Mouse (Mus musculus): ENCODE results near the gene Dcaf12. TPM values are rescaled to one million over a fixed set of nuclear protein-coding genes. Genes with fewer than 3 reads are reported as not detected.

The Dcaf12 gene
- polyA plus RNA-seq, 1 experiment from 2014 or later: 59.5 TPM

- H3K27ac ChIP-seq: no peak overlapping the region
- H3K9me3 ChIP-seq (replicated peaks): no peaks in the 10 kb centered on the region
- H3K4me1 ChIP-seq: no peaks in the 10 kb centered on the region
- no peaks in the 10 kb centered on the region for H3K27me3 ChIP-seq (ENCODE audit: low read depth, poor library complexity, severe bottlenecking)
- no peak for DNase-seq (ENCODE audit: low spot score)
- no peak overlapping the region for H3K4me3 ChIP-seq
- H3K36me3 ChIP-seq: no peaks in the 10 kb centered on the region
Measured at GRCm38 (mm10) chr4:41336546-41336945, 21.9 kb upstream of the Dcaf12 start.

- H3K36me3 ChIP-seq: no peaks in the 10 kb centered on the region
- H3K27me3 ChIP-seq (ENCODE audit: low read depth, poor library complexity, severe bottlenecking): no peaks in the 10 kb centered on the region
- DNase-seq (ENCODE audit: low spot score): no peak
- H3K4me3 ChIP-seq: no peak overlapping the region
- 88% methylated on average over 9 of the region's 9 CpGs for WGBS
- H3K9me3 ChIP-seq (replicated peaks): no peaks in the 10 kb centered on the region
- no peaks in the 10 kb centered on the region for H3K4me1 ChIP-seq
- no peak overlapping the region for H3K27ac ChIP-seq
Measured at GRCm38 (mm10) chr4:41331698-41332421, 17.2 kb upstream of the Dcaf12 start.

DNA sequence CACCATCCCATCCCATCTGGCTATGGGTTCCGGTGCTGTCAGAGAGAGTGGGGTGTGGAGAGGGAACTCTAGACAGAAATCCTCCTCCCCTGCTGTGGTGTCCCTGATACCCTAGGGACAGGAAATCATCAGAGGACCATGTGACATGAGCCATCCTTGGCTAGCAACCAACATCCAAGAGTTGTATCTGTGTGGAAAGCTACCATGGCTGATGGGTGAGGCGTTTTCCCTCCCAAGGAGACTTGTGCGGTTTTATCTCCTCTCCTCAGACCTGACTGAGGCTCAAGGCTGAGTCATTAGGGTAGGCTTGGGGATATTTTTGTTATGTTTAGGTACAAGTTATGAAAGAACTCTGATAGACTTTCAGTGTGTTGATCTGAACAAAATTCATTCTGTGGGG, 16.4 kb upstream of the Dcaf12 start:
- 82% methylated on average over 3 of the region's 3 CpGs for WGBS
- no peak for DNase-seq (ENCODE audit: low spot score)
- H3K9me3 ChIP-seq (replicated peaks): no peaks in the 10 kb centered on the region
- H3K4me1 ChIP-seq: no peaks in the 10 kb centered on the region
- no peak overlapping the region for H3K27ac ChIP-seq
- no peaks in the 10 kb centered on the region for H3K36me3 ChIP-seq
- H3K27me3 ChIP-seq (ENCODE audit: low read depth, poor library complexity, severe bottlenecking): no peaks in the 10 kb centered on the region
- H3K4me3 ChIP-seq: no peak overlapping the region

DNA sequence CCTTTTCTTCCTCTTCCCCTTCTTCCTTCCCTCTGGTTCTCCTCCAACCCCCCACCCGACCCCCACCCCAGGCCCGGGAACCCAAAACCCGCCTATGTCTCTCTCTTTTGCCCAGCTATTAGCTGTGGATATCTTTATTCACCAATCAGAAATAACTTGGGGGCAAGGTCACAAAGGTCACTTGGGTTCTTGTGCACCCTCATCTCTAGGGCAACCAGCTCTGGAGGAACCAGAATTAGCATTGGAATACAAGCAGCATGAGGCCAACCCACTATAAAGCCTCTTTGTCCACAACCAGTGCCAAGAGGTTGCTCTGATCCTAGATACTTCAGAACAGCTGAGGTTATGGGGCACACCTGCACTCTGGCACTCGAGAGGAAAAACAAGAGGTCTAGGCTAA, 14.8 kb upstream of the Dcaf12 start:
- WGBS: 61% methylated on average over 4 of the region's 4 CpGs
- H3K9me3 ChIP-seq (replicated peaks): no peaks in the 10 kb centered on the region
- H3K27me3 ChIP-seq (ENCODE audit: low read depth, poor library complexity, severe bottlenecking): no peaks in the 10 kb centered on the region
- DNase-seq (ENCODE audit: low spot score): no peak
- H3K4me1 ChIP-seq: no peaks in the 10 kb centered on the region
- H3K4me3 ChIP-seq: no peak overlapping the region
- H3K27ac ChIP-seq: no peak overlapping the region
- H3K36me3 ChIP-seq: no peaks in the 10 kb centered on the region

GRCm38 (mm10) chr4:41326876-41327275, 12.2 kb upstream of the Dcaf12 start:
- Histone ChIP-seq H3K9me3 (replicated peaks) (no peaks in the 10 kb centered on the region), H3K4me3 (no peak overlapping the region), H3K27me3 (ENCODE audit: low read depth, poor library complexity, severe bottlenecking) (no peaks in the 10 kb centered on the region), H3K36me3 (no peaks in the 10 kb centered on the region), H3K27ac (no peak overlapping the region), H3K4me1 (no peaks in the 10 kb centered on the region)
- 93% methylated on average over 6 of the region's 6 CpGs for WGBS
- DNase-seq (ENCODE audit: low spot score): no peak

DNA sequence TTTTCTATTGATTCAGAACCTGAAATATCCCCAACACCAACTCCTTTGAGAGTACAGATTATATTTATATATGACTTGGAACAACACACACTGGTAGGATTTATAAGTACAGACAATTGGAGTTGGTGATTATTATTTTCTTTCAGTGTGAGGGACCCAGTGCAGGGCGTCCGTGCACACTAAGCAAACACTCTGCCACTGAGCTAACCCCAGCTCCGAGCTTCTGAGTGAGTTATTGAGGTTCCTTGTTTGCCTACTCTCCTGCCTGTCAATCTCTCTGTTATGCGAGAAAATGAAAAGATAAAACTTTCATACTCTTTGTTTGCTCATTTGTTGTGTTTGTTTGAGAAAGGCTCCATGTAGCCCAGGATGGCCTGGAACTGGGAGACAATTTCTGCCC, 6.3 kb upstream of the Dcaf12 start:
- WGBS: 83% methylated on average over 4 of the region's 4 CpGs
- no peak for DNase-seq (ENCODE audit: low spot score)
- H3K9me3 ChIP-seq (replicated peaks): no peaks in the 10 kb centered on the region
- no peaks in the 10 kb centered on the region for H3K27me3 ChIP-seq (ENCODE audit: low read depth, poor library complexity, severe bottlenecking)
- H3K4me3 ChIP-seq: no peak overlapping the region
- H3K4me1 ChIP-seq: no peaks in the 10 kb centered on the region
- no peak overlapping the region for H3K27ac ChIP-seq
- H3K36me3 ChIP-seq: no peaks in the 10 kb centered on the region

- 91% methylated on average over 5 of the region's 5 CpGs for WGBS
- H3K27me3 ChIP-seq (ENCODE audit: low read depth, poor library complexity, severe bottlenecking): no peaks in the 10 kb centered on the region
- H3K36me3 ChIP-seq: no peaks in the 10 kb centered on the region; the same call in 1 of the 2 replicates
- peaks cover 14% of the 10 kb centered on the region for H3K4me1 ChIP-seq
- no peaks in the 10 kb centered on the region for H3K9me3 ChIP-seq (replicated peaks)
- H3K4me3 ChIP-seq: no peak overlapping the region
- no peak for DNase-seq (ENCODE audit: low spot score)
- H3K27ac ChIP-seq: no peak overlapping the region
Measured at GRCm38 (mm10) chr4:41318267-41318666, 3.6 kb upstream of the Dcaf12 start.

DNA sequence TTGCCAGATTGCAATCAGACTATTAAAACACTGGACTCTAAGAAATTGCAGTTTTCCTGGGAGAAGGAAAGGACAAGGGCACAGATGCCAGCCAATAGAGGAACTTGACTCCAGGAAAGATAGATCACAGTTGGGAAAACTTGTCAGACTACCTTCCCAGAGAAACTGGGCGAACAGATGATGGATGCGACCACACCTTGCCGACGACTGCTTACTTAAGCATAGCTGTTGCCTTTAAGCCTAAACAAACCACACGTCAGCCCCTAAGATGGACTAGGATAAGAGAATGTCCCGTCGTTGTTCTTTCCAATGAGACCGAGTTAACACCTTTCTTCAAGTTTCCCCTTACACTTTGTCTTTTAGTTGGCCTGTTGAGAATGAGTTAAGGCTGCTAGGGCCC, 484 bp upstream of the Dcaf12 start:
- no peaks in the 10 kb centered on the region for H3K27me3 ChIP-seq (ENCODE audit: low read depth, poor library complexity, severe bottlenecking)
- WGBS: 43% methylated on average over 8 of the region's 8 CpGs
- H3K4me3 ChIP-seq: peak overlapping the region; percentile 76
- H3K36me3 ChIP-seq: peaks cover 30% of the 10 kb centered on the region
- H3K27ac ChIP-seq: peak overlapping the region; percentile 93
- peaks cover 18% of the 10 kb centered on the region for H3K4me1 ChIP-seq
- H3K9me3 ChIP-seq (replicated peaks): no peaks in the 10 kb centered on the region
- peak; percentile 35 for DNase-seq (ENCODE audit: low spot score)

- 21% methylated on average over 14 of the region's 14 CpGs for WGBS
- Histone ChIP-seq H3K27me3 (ENCODE audit: low read depth, poor library complexity, severe bottlenecking) (no peaks in the 10 kb centered on the region), H3K36me3 (peaks cover 44% of the 10 kb centered on the region), H3K9me3 (replicated peaks) (no peaks in the 10 kb centered on the region), H3K27ac (peak overlapping the region; percentile 93), H3K4me1 (peaks cover 18% of the 10 kb centered on the region), H3K4me3 (peak overlapping the region; percentile 76)
- peak; percentile 34 for DNase-seq (ENCODE audit: low spot score)
Measured at GRCm38 (mm10) chr4:41313722-41314121, 967 bp downstream of the Dcaf12 start.

DNA sequence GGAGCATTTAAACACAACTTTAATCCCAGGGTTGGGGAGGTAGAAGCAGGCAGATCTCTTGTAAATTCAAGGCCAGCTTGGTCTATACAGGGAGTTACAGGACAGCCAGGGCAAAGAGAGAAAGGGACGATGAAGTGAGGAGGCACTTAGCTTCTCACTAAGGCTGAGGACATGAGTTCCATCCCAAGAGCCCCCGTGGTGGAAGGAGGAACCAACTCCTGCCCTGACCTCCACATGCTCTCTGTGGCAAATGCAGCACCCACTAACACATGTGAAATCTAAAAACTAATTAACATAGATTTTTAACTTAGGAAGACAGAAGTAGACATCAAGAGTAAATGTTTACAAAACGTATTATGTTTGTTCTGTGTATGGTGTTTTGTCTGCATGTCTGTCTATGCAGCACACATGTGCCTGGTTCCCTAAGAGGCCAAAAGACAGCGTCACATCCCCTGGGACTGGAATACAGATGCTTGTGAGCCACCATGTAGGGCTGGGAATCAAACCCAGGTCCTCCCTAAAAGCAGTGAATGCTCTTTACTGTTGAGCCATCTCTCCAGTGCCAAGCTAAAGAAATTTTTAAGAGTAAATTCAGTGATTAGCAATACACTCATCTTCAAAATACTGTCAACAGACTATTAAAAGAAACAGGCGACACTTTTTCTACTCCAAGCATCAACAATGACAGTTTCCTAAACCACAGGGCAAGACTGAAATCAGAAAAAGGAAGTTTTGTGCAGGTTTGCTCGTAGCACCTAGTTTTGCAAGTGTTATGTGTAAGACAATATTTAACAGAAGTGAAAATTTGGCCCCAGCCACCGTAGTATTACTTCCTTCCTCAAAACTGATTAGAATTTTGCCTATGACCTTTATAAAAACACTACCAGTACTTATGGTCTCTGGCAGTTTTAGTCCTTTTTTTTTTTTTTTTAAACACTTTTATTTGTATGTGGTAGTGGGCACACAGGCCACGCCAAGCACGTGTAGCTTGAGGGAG, 3.8 kb downstream of the Dcaf12 start:
- Histone ChIP-seq H3K4me1 (peaks cover 18% of the 10 kb centered on the region), H3K27ac (no peak overlapping the region), H3K36me3 (peaks cover 73% of the 10 kb centered on the region), H3K27me3 (ENCODE audit: low read depth, poor library complexity, severe bottlenecking) (no peaks in the 10 kb centered on the region), H3K4me3 (no peak overlapping the region), H3K9me3 (replicated peaks) (no peaks in the 10 kb centered on the region)
- 93% methylated on average over 9 of the region's 9 CpGs for WGBS
- DNase-seq (ENCODE audit: low spot score): no peak

DNA sequence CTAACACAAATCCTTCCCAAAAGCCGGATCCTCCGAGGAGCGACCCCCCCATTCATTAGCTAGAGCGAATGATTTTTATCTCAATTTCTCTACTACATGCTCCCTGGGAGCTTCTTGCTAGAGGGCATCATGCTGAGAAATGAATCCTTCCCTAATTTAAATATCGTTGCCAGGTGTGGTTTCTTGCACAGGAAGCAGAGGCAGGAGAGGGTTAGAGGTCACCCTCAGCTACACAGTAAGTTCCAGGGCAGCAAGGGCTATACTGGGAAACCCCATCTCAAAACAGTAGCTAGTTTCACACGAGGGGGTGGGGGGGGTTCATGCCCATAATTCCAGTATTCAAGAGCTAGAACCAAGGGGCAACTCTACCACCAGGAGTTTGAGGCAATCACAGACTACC, 7.3 kb downstream of the Dcaf12 start:
- H3K4me1 ChIP-seq: no peaks in the 10 kb centered on the region
- no peaks in the 10 kb centered on the region for H3K27me3 ChIP-seq (ENCODE audit: low read depth, poor library complexity, severe bottlenecking)
- H3K4me3 ChIP-seq: no peak overlapping the region
- WGBS: 85% methylated on average over 6 of the region's 6 CpGs
- H3K36me3 ChIP-seq: peaks cover 93% of the 10 kb centered on the region
- H3K9me3 ChIP-seq (replicated peaks): no peaks in the 10 kb centered on the region
- no peak for DNase-seq (ENCODE audit: low spot score)
- H3K27ac ChIP-seq: no peak overlapping the region

- WGBS: 82% methylated on average over 3 of the region's 3 CpGs
- H3K9me3 ChIP-seq (replicated peaks): no peaks in the 10 kb centered on the region
- no peak for DNase-seq (ENCODE audit: low spot score)
- no peaks in the 10 kb centered on the region for H3K4me1 ChIP-seq
- H3K27me3 ChIP-seq (ENCODE audit: low read depth, poor library complexity, severe bottlenecking): no peaks in the 10 kb centered on the region
- H3K36me3 ChIP-seq: peaks cover 93% of the 10 kb centered on the region
- H3K27ac ChIP-seq: no peak overlapping the region
- no peak overlapping the region for H3K4me3 ChIP-seq
Measured at GRCm38 (mm10) chr4:41304302-41304701, 10.4 kb downstream of the Dcaf12 start.

DNA sequence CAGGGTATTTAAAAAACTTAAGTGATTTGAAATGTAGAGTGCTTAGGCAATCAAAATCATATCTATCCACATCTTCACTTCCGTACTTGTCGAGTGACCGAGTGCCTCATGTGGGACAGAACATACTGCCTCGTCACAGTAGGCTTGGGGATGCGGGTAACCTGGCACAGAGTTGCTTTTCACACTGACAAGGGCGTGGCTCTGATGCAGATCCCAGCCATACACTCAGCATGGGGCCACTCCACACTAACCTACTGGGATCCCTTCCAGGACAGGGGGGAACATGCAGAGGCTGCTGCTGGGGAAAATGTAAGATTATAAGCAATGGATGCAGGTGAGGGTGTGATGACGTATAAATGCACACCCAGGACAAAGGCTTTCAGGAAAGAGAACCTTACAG, 11.0 kb downstream of the Dcaf12 start:
- Histone ChIP-seq H3K4me1 (no peaks in the 10 kb centered on the region), H3K36me3 (peaks cover 93% of the 10 kb centered on the region), H3K27me3 (ENCODE audit: low read depth, poor library complexity, severe bottlenecking) (no peaks in the 10 kb centered on the region), H3K9me3 (replicated peaks) (no peaks in the 10 kb centered on the region), H3K4me3 (no peak overlapping the region), H3K27ac (no peak overlapping the region)
- WGBS: 96% methylated on average over 7 of the region's 7 CpGs
- no peak for DNase-seq (ENCODE audit: low spot score)

All from limb, embryonic 10.5 days (tissue).